Mouse (Mus musculus): ENCODE measurements around the gene Zfand3.

The Zfand3 gene

GRCm38 (mm10) chr17:30230428-30230827 is 225.9 kb downstream of the Zfand3 start:
- no peak for DNase-seq (ENCODE audit: low read depth, low spot score)
- Histone ChIP-seq H3K27me3 (ENCODE audit: control insufficient read depth, insufficient read depth, low read length, poor library complexity, severe bottlenecking) (no peaks in the 10 kb centered on the region), H3K36me3 (ENCODE audit: control insufficient read depth, insufficient read depth, low read length, poor library complexity, severe bottlenecking) (no peaks in the 10 kb centered on the region)

GRCm38 (mm10) chr17:30231483-30231882 is 226.9 kb downstream of the Zfand3 start:
- no peak for DNase-seq (ENCODE audit: low read depth, low spot score)
- H3K27me3 ChIP-seq (ENCODE audit: control insufficient read depth, insufficient read depth, low read length, poor library complexity, severe bottlenecking), result no peaks in the 10 kb centered on the region

DNA sequence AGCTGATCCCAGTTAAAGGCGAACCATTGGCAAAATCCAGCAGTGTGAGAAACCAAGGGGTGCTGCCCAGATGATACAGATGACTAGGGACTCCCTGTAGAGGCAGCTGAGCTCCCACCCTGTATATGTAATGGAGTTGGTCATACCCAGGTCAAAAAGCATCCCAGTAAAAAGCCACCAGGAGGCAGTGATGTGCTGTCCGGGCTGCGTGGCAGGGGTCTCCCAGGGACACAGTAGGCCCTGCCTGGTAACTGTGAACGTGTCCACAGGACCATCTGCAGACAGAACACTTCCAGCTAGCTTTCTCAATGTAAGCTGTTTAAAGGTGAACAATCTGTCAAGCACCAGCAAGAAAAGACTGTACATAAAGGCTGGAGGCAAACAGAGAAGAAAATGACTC is 228.2 kb downstream of the Zfand3 start:
- DNase-seq (ENCODE audit: low read depth, low spot score), result no peak
- Histone ChIP-seq H3K27me3 (ENCODE audit: control insufficient read depth, insufficient read depth, low read length, poor library complexity, severe bottlenecking) (no peaks in the 10 kb centered on the region), H3K36me3 (ENCODE audit: control insufficient read depth, insufficient read depth, low read length, poor library complexity, severe bottlenecking) (no peaks in the 10 kb centered on the region)

More at GRCm38 (mm10) chr17:30231483-30231882, 226.9 kb downstream of the Zfand3 start:
- H3K36me3 ChIP-seq (ENCODE audit: control insufficient read depth, insufficient read depth, low read length, poor library complexity, severe bottlenecking), result no peaks in the 10 kb centered on the region

DNA sequence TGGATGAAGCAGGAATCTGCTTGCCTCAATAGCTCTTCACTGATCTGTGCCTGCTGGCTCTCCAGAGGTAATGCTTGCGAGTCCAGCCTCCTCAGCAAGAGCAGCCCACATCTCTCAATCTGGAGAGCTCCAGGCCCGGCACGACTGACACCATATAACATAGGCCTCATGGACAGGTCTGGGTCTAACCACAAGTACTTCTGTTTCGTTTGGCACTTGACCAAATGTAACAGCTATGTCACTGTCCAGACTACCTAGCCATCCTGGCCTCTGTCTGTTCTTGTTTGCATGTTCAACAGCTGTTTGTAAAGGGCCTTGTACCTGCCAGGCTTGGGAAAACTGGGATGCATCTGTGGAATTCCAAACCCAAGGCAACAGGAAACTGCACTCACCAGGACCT is 230.8 kb downstream of the Zfand3 start:
- Histone ChIP-seq H3K36me3 (ENCODE audit: control insufficient read depth, insufficient read depth, low read length, poor library complexity, severe bottlenecking) (no peaks in the 10 kb centered on the region), H3K27me3 (ENCODE audit: control insufficient read depth, insufficient read depth, low read length, poor library complexity, severe bottlenecking) (no peaks in the 10 kb centered on the region)
- no peak for DNase-seq (ENCODE audit: low read depth, low spot score)

DNA sequence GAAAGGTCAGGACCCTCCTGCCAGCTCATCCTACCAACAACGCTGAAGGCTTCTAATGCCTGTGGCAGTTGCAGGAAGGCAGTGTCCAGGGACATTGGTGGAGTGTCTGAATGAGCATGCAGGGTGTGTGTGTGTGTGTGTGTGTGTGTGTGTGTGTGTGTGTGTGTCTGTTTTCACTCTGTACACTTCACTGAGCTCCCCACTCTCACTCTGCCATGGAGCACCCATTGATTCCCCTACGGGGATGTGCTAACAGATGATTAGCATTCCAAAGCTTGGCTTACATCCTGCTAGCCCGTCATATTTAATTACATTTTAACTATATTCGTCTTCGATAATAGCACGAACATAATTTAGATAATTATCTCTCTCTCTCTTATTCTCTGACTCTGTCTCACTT is 232.1 kb downstream of the Zfand3 start:
- no peaks in the 10 kb centered on the region for H3K27me3 ChIP-seq (ENCODE audit: control insufficient read depth, insufficient read depth, low read length, poor library complexity, severe bottlenecking)
- no peak for DNase-seq (ENCODE audit: low read depth, low spot score)
- no peaks in the 10 kb centered on the region for H3K36me3 ChIP-seq (ENCODE audit: control insufficient read depth, insufficient read depth, low read length, poor library complexity, severe bottlenecking)

- H3K36me3 ChIP-seq (ENCODE audit: control insufficient read depth, insufficient read depth, low read length, poor library complexity, severe bottlenecking), result no peaks in the 10 kb centered on the region
- DNase-seq (ENCODE audit: low read depth, low spot score), result no peak
- no peaks in the 10 kb centered on the region for H3K27me3 ChIP-seq (ENCODE audit: control insufficient read depth, insufficient read depth, low read length, poor library complexity, severe bottlenecking)
Measured at GRCm38 (mm10) chr17:30237600-30237999, 233.1 kb downstream of the Zfand3 start.

- DNase-seq (ENCODE audit: low read depth, low spot score), result no peak
- H3K36me3 ChIP-seq (ENCODE audit: control insufficient read depth, insufficient read depth, low read length, poor library complexity, severe bottlenecking), result no peaks in the 10 kb centered on the region
- H3K27me3 ChIP-seq (ENCODE audit: control insufficient read depth, insufficient read depth, low read length, poor library complexity, severe bottlenecking), result no peaks in the 10 kb centered on the region
Measured at GRCm38 (mm10) chr17:30239458-30239857, 234.9 kb downstream of the Zfand3 start.

DNA sequence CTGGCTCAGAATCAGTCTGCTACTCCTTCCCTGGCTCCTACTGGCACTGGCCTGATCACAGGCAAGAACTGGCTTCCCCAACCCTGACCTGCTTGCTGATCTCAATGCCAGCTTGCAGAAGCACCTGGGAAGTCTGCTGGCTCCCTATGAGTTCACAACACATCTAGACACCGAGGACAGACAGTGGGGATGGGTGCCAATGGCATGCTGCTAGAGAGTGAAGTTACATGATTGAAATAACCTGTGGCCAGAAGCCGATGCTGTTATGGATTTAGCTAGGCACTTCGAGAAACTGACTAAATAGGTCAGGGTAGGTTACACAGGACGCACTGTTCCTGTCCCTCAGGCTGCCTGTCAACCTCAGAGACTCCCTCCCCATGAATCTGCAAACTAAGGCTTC is 236.1 kb downstream of the Zfand3 start:
- DNase-seq (ENCODE audit: low read depth, low spot score), result no peak
- Histone ChIP-seq H3K36me3 (ENCODE audit: control insufficient read depth, insufficient read depth, low read length, poor library complexity, severe bottlenecking) (no peaks in the 10 kb centered on the region), H3K27me3 (ENCODE audit: control insufficient read depth, insufficient read depth, low read length, poor library complexity, severe bottlenecking) (no peaks in the 10 kb centered on the region)

GRCm38 (mm10) chr17:30241061-30241460 is 236.5 kb downstream of the Zfand3 start:
- Histone ChIP-seq H3K36me3 (ENCODE audit: control insufficient read depth, insufficient read depth, low read length, poor library complexity, severe bottlenecking) (no peaks in the 10 kb centered on the region), H3K27me3 (ENCODE audit: control insufficient read depth, insufficient read depth, low read length, poor library complexity, severe bottlenecking) (no peaks in the 10 kb centered on the region)
- no peak for DNase-seq (ENCODE audit: low read depth, low spot score)

DNA sequence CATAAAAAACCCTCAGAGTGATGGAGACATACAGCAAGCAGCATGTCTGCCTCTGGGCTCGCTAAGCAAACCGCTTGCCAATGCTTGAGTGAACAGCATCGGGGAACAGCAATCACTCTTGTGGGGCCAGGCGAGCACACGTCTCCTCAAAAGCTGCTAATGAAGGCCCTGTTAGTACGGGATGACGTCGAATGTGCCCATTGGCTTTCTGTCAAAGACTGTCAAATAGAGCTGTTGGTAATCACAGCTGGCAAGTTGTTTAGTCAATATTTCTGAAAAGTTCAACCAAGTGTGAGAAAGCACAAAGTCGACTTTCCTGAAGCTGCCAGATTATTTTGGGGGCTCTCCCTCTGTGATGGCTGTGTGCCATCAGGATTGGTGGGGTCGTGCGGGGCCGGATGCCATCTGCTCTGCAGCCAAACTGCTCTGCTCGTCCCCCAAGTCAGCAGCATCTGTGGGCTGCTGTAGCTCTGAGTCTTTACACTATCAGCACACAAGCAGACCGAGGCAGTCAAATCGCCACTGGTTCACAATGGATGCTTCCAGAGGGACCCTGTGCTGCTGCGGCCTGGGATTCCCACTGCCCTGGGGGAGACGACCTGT is 237.3 kb downstream of the Zfand3 start:
- peaks cover 1% of the 10 kb centered on the region; the same call in 1 of the 2 replicates for H3K36me3 ChIP-seq (ENCODE audit: control insufficient read depth, insufficient read depth, low read length, poor library complexity, severe bottlenecking)
- DNase-seq (ENCODE audit: low read depth, low spot score), result no peak

GRCm38 (mm10) chr17:30242647-30243046 is 238.1 kb downstream of the Zfand3 start:
- Histone ChIP-seq H3K36me3 (ENCODE audit: control insufficient read depth, insufficient read depth, low read length, poor library complexity, severe bottlenecking) (peaks cover 2% of the 10 kb centered on the region; the same call in 1 of the 2 replicates), H3K27me3 (ENCODE audit: control insufficient read depth, insufficient read depth, low read length, poor library complexity, severe bottlenecking) (no peaks in the 10 kb centered on the region)
- DNase-seq (ENCODE audit: low read depth, low spot score), result no peak

More for the DNA sequence above, 237.3 kb downstream of the Zfand3 start:
- H3K27me3 ChIP-seq (ENCODE audit: control insufficient read depth, insufficient read depth, low read length, poor library complexity, severe bottlenecking), result no peaks in the 10 kb centered on the region

- Histone ChIP-seq H3K36me3 (ENCODE audit: control insufficient read depth, insufficient read depth, low read length, poor library complexity, severe bottlenecking) (peaks cover 2% of the 10 kb centered on the region; the same call in 1 of the 2 replicates), H3K27me3 (ENCODE audit: control insufficient read depth, insufficient read depth, low read length, poor library complexity, severe bottlenecking) (no peaks in the 10 kb centered on the region)
- no peak for DNase-seq (ENCODE audit: low read depth, low spot score)
Measured at GRCm38 (mm10) chr17:30243540-30243939, 239.0 kb downstream of the Zfand3 start.

DNA sequence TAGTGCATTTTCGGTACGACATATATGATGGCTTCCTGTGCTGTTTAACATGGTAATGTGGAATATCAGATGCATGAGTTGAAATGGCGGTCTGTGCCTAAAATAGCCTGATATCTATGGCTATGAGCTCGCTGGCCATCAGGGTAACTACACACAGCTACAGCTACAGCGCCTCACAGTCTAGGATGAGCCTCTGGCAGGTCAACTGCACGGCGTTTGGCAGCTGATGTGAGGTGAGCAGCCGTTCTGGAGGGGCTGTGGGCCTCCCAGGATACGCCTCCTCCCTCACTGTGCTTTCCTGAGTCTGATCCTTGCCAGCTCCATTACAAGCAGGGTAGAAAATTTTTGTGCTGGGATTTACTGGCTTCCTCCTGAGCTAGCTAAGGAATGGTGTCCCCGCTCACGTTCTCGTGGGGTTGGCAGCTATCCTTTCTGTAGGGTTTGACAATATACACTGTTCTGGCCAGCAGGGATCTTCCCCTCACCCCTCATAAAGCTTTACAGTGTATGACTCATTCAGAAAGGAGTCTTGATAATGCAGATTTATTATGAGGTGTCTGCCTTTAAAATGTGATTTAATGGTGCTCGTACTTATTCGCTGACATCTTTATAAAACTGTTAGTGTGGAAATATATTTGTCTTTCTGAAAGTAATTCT is 240.2 kb downstream of the Zfand3 start:
- no peak for DNase-seq (ENCODE audit: low read depth, low spot score)
- no peaks in the 10 kb centered on the region for H3K27me3 ChIP-seq (ENCODE audit: control insufficient read depth, insufficient read depth, low read length, poor library complexity, severe bottlenecking)
- H3K36me3 ChIP-seq (ENCODE audit: control insufficient read depth, insufficient read depth, low read length, poor library complexity, severe bottlenecking), result peaks cover 2% of the 10 kb centered on the region; the same call in 1 of the 2 replicates

DNA sequence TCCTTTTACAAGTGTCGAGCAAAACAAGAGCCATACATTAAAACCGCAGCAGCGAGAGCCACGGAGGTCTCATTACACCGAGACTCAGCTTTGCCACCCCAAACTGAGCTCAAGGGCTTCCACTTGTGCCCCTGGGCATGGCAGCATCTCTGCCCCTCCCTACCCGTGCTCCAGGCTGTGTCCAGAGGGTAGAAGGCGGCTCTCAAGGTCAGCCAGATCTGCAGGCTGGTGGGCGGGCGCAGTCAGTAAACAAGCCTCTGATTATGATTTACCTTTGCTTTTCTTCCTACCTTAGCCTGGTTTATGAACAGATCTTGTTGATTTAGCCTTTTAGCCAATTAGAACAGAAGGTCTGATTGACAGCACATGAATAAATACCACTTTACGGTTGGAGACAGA is 240.8 kb downstream of the Zfand3 start:
- Histone ChIP-seq H3K27me3 (ENCODE audit: control insufficient read depth, insufficient read depth, low read length, poor library complexity, severe bottlenecking) (no peaks in the 10 kb centered on the region), H3K36me3 (ENCODE audit: control insufficient read depth, insufficient read depth, low read length, poor library complexity, severe bottlenecking) (peaks cover 2% of the 10 kb centered on the region; the same call in 1 of the 2 replicates)
- no peak for DNase-seq (ENCODE audit: low read depth, low spot score)

DNA sequence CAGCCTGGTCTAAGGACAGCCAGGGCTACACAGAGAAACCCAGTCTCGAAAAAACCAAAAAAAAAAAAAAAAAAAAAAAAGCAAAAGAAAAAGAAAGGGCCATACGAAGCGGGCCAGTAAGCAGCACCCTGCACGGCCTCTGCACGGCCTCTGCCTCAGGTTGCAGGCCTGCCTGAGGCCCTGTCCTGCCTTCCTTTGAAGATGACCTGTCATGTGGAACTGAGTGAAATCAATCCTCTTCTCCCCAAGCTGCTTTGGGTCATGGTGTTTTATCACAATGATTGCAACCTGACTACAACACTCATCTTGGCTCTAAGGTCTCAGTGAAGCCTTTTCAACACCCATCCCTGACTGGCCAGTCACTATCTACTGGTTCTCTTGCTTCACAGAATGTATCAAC is 248.5 kb downstream of the Zfand3 start:
- DNase-seq (ENCODE audit: low read depth, low spot score), result no peak
- no peaks in the 10 kb centered on the region for H3K27me3 ChIP-seq (ENCODE audit: control insufficient read depth, insufficient read depth, low read length, poor library complexity, severe bottlenecking)
- H3K36me3 ChIP-seq (ENCODE audit: control insufficient read depth, insufficient read depth, low read length, poor library complexity, severe bottlenecking), result no peaks in the 10 kb centered on the region
